Mouse (Mus musculus) heart, embryonic 11.5 days (tissue): ENCODE measurements at regions not wholly inside any gene's neighbourhood (a gene's known extent, or its start where the extent isn't known, plus 50 kb on each side); places are given as distances from the start of the nearest gene placed in this dataset.

Source experiments
- ATAC-seq: fragments of 200-750 bp; cut with Nextera tagmentation; replicated peaks from 2 replicates; pipeline ENCODE4 v1.8.0; 2017; ENCODE audit warnings: moderate library complexity; ENCODE audit not compliant: insufficient number of reproducible peaks, low FRiP score, low TSS enrichment
- H3K27ac ChIP-seq: fragments of 300-500 bp; sonication (generic); 2 replicates; pipeline ENCODE4 v1.5.1; 2014; ENCODE audit warnings: mild to moderate bottlenecking, low read depth, low read length
- H3K27me3 ChIP-seq: fragments of 300-500 bp; sonication (generic); 2 replicates; pipeline ENCODE4 v1.6.1; 2014; ENCODE audit warnings: mild to moderate bottlenecking, low read length, mixed read lengths; ENCODE audit not compliant: control insufficient read depth, insufficient read depth
- H3K36me3 ChIP-seq: fragments of 300-500 bp; sonication (generic); 2 replicates; pipeline ENCODE4 v1.6.1; 2014; ENCODE audit warnings: mild to moderate bottlenecking, low read length, moderate library complexity, mixed read lengths; ENCODE audit not compliant: control insufficient read depth, insufficient read depth
- H3K4me1 ChIP-seq: fragments of 300-500 bp; sonication (generic); 2 replicates; pipeline ENCODE4 v1.6.1; 2014; ENCODE audit warnings: low read length; ENCODE audit not compliant: control insufficient read depth, insufficient read depth
- H3K4me2 ChIP-seq: fragments of 300-500 bp; sonication (generic); 2 replicates; pipeline ENCODE4 v1.6.1; 2014; ENCODE audit warnings: mild to moderate bottlenecking, moderate library complexity
- H3K4me3 ChIP-seq: fragments of 300-500 bp; sonication (generic); 2 replicates; pipeline ENCODE4 v1.5.1; 2014; ENCODE audit warnings: low read depth, low read length
- H3K9ac ChIP-seq: fragments of 300-500 bp; sonication (generic); 2 replicates; pipeline ENCODE4 v1.6.1; 2014; ENCODE audit warnings: mild to moderate bottlenecking, low read depth, low read length, moderate library complexity
- H3K9me3 ChIP-seq: fragments of 300-500 bp; sonication (generic); replicated peaks from 2 replicates; pipeline ENCODE4 v1.6.1; 2016; ENCODE audit warnings: low read length; ENCODE audit not compliant: control insufficient read depth
- WGBS: fragments of 180-500 bp; shearing (Covaris S2); extraction: QIAGEN DNeasy Blood & Tissue Kit; methylation state at CpG from one replicate; pipeline ENCODE4 v1.1.7; 2014; ENCODE audit not compliant: insufficient replicate concordance; 5-methylcytosine and 5-hydroxymethylcytosine counted together

DNA sequence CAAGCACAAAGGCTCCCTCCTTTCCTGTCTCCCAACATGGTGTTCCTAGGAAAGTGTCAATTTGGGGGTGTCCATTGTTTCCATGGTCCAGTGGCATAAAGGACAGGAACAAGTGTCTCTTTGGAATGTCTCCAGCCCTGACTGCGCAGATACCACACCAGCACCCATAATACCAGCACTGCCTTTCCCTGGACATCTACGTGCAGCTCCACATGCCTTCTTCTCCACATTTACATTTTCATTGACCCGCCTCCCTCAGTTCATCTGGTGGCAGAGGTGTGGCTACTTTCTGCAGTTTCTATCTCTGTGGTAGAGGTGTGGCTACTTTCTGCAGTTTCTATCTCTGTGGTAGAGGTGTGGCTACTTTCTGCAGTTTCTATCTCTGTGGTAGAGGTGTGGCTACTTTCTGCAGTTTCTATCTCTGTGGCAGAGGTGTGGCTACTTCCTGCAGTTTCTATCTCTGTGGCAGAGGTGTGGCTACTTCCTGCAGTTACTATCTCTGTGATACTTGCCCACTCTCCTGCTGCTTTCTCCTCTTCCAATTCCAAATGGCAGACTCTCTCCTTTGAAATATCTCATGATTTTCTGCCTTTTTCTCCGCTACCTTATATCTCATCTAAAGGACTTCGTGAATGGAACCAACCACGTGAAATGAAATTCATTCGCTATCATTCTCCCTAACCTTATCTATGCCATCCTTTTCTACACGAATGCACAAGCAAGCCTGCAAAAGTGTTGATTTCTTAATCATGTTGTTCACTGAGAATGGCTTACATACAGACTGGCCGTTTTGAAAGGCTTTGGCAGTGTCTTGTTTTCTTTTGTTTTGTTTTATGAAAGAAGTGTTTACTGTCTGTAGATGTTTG, 204.0 kb downstream of the Parm1 start:
- H3K27me3 ChIP-seq = no peaks in the 10 kb centered on the region
- 68% methylated on average over 9 of the region's 9 CpGs for WGBS
- no peak overlapping the region for H3K9ac ChIP-seq
- H3K27ac ChIP-seq = no peak overlapping the region
- H3K9me3 ChIP-seq = no peaks in the 10 kb centered on the region
- H3K4me1 ChIP-seq = 0 out of 2 replicates have a peak, but pooled peaks cover 2% of the 10 kb centered on the region
- no peak for ATAC-seq
- H3K4me2 ChIP-seq = no peak overlapping the region
- H3K4me3 ChIP-seq = no peak overlapping the region
- H3K36me3 ChIP-seq = no peaks in the 10 kb centered on the region

DNA sequence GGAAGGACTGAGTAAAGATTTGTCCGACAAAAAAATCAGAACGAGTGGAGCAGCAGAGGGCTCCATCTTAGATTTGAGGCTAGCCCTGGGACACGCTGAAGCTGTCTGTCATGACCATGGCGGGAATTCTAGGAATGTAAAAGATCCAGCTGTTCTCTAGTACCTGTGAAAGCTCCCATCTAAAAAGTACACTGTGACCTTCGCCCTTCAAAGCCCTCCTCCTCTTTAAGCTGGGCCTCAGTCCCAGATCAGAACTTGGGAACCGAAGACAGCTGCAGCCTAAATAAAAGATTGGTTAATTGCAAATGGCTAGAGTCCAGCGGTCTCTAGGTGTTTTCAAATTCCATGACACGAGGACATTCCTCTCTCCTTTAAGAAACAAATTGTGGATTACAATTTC, 195.6 kb downstream of the Parm1 start:
- no peak overlapping the region for H3K9ac ChIP-seq
- ATAC-seq = no peak
- H3K4me3 ChIP-seq = no peak overlapping the region
- 47% methylated on average over 8 of the region's 8 CpGs for WGBS
- no peak overlapping the region for H3K27ac ChIP-seq
- no peaks in the 10 kb centered on the region for H3K27me3 ChIP-seq
- no peaks in the 10 kb centered on the region for H3K9me3 ChIP-seq
- peaks cover 2% of the 10 kb centered on the region; the same call in 1 of the 2 replicates for H3K4me1 ChIP-seq
- H3K4me2 ChIP-seq = no peak overlapping the region
- no peaks in the 10 kb centered on the region for H3K36me3 ChIP-seq

DNA sequence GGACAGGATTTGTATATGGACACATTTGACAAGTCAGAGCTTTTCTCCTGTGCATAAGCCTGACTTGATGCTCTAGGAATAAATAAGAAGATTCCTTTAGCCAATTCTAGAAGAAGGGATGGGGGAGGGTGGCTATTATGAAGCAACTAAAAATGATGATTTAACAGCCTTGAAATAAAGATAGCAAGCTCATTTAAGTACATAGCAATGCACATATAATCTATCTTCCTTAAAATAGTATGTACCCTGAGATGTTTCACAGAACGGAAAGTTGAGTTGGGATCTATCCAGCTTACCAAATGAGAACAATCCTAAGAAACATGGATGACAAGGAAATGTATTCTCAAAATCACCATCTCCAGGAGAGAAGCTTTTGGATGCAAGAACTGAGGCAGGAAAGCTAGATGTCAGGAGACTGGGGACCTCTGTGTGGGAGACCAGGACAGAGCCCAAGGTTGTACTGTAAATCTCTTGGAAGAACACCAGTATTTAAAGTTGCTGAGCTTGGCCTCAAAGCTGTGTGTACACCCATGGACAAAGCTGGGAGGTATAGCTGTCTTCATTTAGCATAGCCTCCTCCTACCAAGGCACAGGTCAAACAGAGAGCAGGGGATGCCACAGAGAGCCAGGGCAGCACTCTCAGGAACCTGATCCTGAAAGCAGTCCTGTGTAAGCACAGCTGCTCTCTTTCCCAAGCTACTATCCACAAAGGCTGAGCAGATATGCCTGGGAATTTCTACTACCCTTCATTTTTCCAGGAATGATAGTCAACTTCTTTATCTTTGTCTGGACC, 192.3 kb downstream of the Parm1 start:
- no peaks in the 10 kb centered on the region for H3K9me3 ChIP-seq
- H3K4me2 ChIP-seq = no peak overlapping the region
- no peaks in the 10 kb centered on the region for H3K36me3 ChIP-seq
- ATAC-seq = no peak
- no peak overlapping the region for H3K9ac ChIP-seq
- H3K4me3 ChIP-seq = no peak overlapping the region
- no peak overlapping the region for H3K27ac ChIP-seq
- WGBS = 67% methylated on average over 1 of the region's 1 CpGs
- peaks cover 2% of the 10 kb centered on the region; the same call in 1 of the 2 replicates for H3K4me1 ChIP-seq
- no peaks in the 10 kb centered on the region for H3K27me3 ChIP-seq

DNA sequence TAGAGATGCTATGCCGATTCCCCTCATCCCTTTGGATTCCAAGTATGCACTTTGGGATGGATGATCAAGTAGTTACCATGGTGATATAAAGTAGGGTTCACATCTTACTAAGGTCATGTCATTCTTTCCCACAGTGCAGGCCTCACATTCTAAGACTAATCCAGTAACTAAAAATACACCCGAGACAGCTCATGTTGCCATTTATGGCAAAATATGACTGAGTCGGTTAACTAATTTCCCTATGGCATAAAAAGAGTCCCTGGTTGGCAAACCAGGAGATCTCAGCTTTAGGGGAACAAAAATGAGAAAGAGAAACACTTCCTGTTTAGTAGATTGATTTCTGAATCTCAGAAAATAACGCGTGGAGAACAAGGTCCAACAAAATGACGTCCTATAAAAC, 190.7 kb downstream of the Parm1 start:
- H3K4me3 ChIP-seq = no peak overlapping the region
- 82% methylated on average over 6 of the region's 6 CpGs for WGBS
- ATAC-seq = no peak
- no peaks in the 10 kb centered on the region for H3K36me3 ChIP-seq
- no peak overlapping the region for H3K4me2 ChIP-seq
- peaks cover 2% of the 10 kb centered on the region; the same call in 1 of the 2 replicates for H3K4me1 ChIP-seq
- H3K9ac ChIP-seq = no peak overlapping the region
- no peaks in the 10 kb centered on the region for H3K9me3 ChIP-seq
- H3K27ac ChIP-seq = no peak overlapping the region
- no peaks in the 10 kb centered on the region for H3K27me3 ChIP-seq

DNA sequence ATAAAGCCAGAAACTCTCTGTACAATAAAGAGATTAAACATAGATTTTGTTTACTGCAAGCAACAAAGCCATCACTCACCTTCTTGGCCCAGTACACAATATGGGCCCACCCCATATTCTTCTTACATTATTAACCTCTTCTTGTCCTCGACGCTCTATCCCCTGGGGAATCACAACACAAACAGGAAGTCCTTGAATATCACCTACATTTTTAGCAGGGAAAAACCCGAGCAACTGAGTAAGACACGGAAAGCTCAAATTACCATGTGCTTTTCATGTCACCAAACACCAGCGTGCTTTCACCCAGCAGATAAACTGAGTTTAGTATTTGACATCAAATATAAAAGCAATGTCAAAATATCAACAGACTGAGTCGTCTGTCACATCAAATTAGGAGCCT, 179.7 kb downstream of the Parm1 start:
- no peaks in the 10 kb centered on the region for H3K9me3 ChIP-seq
- no peak overlapping the region for H3K4me2 ChIP-seq
- no peak for ATAC-seq
- no peaks in the 10 kb centered on the region for H3K36me3 ChIP-seq
- no peak overlapping the region for H3K9ac ChIP-seq
- no peak overlapping the region for H3K4me3 ChIP-seq
- H3K27me3 ChIP-seq = no peaks in the 10 kb centered on the region
- 68% methylated on average over 6 of the region's 6 CpGs for whole genome bisulfite sequencing
- no peaks in the 10 kb centered on the region for H3K4me1 ChIP-seq
- no peak overlapping the region for H3K27ac ChIP-seq

DNA sequence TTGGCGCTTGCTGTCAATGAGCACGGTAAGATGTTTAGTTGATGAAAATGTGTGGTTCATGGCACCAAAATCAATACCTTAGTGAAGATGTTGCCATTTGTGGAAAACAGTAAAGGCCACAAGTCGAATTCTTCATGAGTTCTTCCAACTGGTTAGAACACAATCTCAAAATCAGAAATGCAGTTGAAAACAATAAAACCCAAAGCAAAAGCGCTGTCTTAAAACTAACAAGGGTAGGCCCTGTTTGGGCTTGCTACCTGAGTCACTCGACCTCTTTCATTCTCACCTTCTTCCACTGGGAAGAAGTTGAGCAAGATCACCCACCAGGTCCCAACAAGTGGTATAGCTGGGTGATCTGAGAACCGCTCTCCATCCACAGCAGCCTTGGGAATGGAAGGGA, 179.1 kb downstream of the Parm1 start:
- Histone ChIP-seq H3K4me3 (no peak overlapping the region), H3K27me3 (no peaks in the 10 kb centered on the region), H3K36me3 (no peaks in the 10 kb centered on the region), H3K4me2 (no peak overlapping the region), H3K9ac (no peak overlapping the region), H3K27ac (no peak overlapping the region), H3K4me1 (no peaks in the 10 kb centered on the region), H3K9me3 (no peaks in the 10 kb centered on the region)
- ATAC-seq = no peak
- WGBS = 78% methylated on average over 6 of the region's 6 CpGs

DNA sequence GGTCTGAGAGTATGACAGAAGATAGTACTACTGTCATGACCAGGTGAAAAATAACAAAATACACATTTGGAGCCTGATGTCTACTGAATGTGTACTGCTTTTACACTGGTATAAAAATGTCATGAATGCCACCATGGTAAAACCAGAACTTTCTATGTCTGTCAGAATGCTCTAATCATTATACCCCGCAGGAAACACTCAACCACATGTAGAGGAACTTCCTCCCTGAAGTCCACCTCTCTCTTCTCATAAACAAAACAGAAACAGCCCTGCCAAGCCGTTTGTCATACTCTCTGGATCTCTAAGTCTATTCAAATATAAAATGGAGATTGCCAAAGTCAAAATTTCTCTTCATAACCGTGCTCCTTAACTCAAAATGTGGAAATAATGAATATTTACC, 178.2 kb downstream of the Parm1 start:
- no peak overlapping the region for H3K4me3 ChIP-seq
- H3K27me3 ChIP-seq = no peaks in the 10 kb centered on the region
- H3K36me3 ChIP-seq = no peaks in the 10 kb centered on the region
- H3K4me1 ChIP-seq = no peaks in the 10 kb centered on the region
- H3K9ac ChIP-seq = no peak overlapping the region
- no peak overlapping the region for H3K4me2 ChIP-seq
- no peak overlapping the region for H3K27ac ChIP-seq
- H3K9me3 ChIP-seq = no peaks in the 10 kb centered on the region
- 70% methylated on average over 3 of the region's 3 CpGs for WGBS
- ATAC-seq = no peak

DNA sequence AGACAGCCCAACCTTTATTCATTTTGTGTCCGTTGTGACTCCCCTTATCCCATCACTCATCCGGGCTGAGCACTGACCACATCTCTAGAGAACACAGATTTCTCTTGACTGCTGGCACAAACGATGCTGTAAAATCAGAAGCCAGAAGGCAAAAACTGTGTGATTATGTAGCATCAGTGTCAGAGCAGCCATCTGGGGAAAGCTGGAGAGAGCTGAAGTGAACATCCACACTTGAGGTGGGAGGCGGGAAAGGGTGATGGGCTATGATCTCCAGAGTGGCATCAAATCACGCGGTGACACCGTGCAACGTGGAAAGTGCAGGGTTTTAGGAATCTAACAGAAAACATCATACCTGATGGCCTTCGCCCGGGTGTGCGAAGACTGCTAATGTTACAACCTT, 175.9 kb downstream of the Parm1 start:
- no peak overlapping the region for H3K4me3 ChIP-seq
- WGBS = 87% methylated on average over 11 of the region's 11 CpGs
- no peaks in the 10 kb centered on the region for H3K27me3 ChIP-seq
- H3K27ac ChIP-seq = no peak overlapping the region
- no peak overlapping the region for H3K4me2 ChIP-seq
- no peak for ATAC-seq
- no peaks in the 10 kb centered on the region for H3K36me3 ChIP-seq
- H3K4me1 ChIP-seq = no peaks in the 10 kb centered on the region
- no peak overlapping the region for H3K9ac ChIP-seq
- no peaks in the 10 kb centered on the region for H3K9me3 ChIP-seq
